Mouse (Mus musculus) G1E (cell line): ENCODE measurements around the gene Chd9. TPM values are rescaled to one million over a fixed set of nuclear protein-coding genes. Genes with fewer than 3 reads are reported as not detected.
A peak's percentile ranks its signal among the peaks of the same experiment; 100 is the strongest.

Source experiments
- ATAC-seq: 2 replicates; pipeline ENCODE4 v1.8.0; 2016; ENCODE audit warnings: mild to moderate bottlenecking; ENCODE audit not compliant: insufficient number of reproducible peaks, poor library complexity, low FRiP score, severe bottlenecking; ENCODE audit errors: extremely low read depth
- DNase-seq: peaks from one replicate; pipeline ENCODE4 v3.0.0; 2012; ENCODE audit warnings: low spot score
- H3K27me3 ChIP-seq: 2 replicates; pipeline ENCODE4 v1.6.1; 2012; ENCODE audit warnings: mild to moderate bottlenecking, low read length, inconsistent platforms; ENCODE audit not compliant: insufficient read depth
- H3K36me3 ChIP-seq: replicated peaks from 2 replicates; pipeline ENCODE3; 2012; ENCODE audit warnings: mild to moderate bottlenecking, inconsistent platforms
- H3K4me1 ChIP-seq: 2 replicates; pipeline ENCODE4 v1.6.1; 2012; ENCODE audit warnings: low read depth, low read length, inconsistent platforms, mixed read lengths; ENCODE audit not compliant: insufficient read depth
- H3K4me3 ChIP-seq: 2 replicates; pipeline ENCODE4 v1.5.1; 2012; ENCODE audit warnings: low read depth, mild to moderate bottlenecking, inconsistent platforms, low read length, moderate library complexity, mixed read lengths
- H3K9me3 ChIP-seq: replicated peaks from 2 replicates; pipeline ENCODE4 v1.6.1; 2012; ENCODE audit warnings: inconsistent platforms
- CTCF ChIP-seq: IDR thresholded peaks from 2 replicates; pipeline ENCODE4 v1.5.1; 2012; ENCODE audit warnings: low read depth, low read length, inconsistent platforms, mixed read lengths
- GATA1 ChIP-seq: IDR thresholded peaks from 2 replicates; pipeline ENCODE4 v1.6.1; 2012; ENCODE audit warnings: borderline replicate concordance, low read length, inconsistent platforms, mixed read lengths
- GATA2 ChIP-seq: IDR thresholded peaks from 2 replicates; pipeline ENCODE4 v1.6.1; 2012; ENCODE audit warnings: low read depth, low read length, inconsistent platforms, borderline replicate concordance
- POLR2AphosphoS5 ChIP-seq: IDR thresholded peaks from 2 replicates; pipeline ENCODE4 v1.6.1; 2012; ENCODE audit warnings: low read depth, low read length, inconsistent platforms; ENCODE audit not compliant: insufficient replicate concordance
- TAL1 ChIP-seq: conservative IDR thresholded peaks from 2 replicates; pipeline ENCODE4 v1.6.1; 2012; ENCODE audit warnings: low read depth, low read length, inconsistent platforms, mixed read lengths
- polyA plus RNA-seq: library from polyadenylated mRNA; stranded (reverse); fragments of >175 nt; gene quantifications from 2 replicates; pipeline ENCODE4 v1.2.3, GENCODE M21; 2012
- total RNA-seq, 2 experiments: library from RNA; stranded (forward) in 1 of 2; stranded (reverse) in 1 of 2; fragments of 200-1000 nt in 1 of 2; fragments of >200 nt in 1 of 2; fragmentation: Nextera tagmentation in 1 of 2; gene quantifications; 2 replicates each; pipeline ENCODE4 v1.2.3; 2014 to 2017

The Chd9 gene
- total and polyA plus RNA-seq, 3 experiments = 2.0 to 85.3 (median 26.9) TPM

- peak; percentile 40 for DNase-seq
- no peaks in the 10 kb centered on the region for H3K36me3 ChIP-seq
- H3K4me3 ChIP-seq = peak overlapping the region; percentile 73
- no peaks in the 10 kb centered on the region for H3K27me3 ChIP-seq
- H3K9me3 ChIP-seq = no peaks in the 10 kb centered on the region
- peaks cover 40% of the 10 kb centered on the region for H3K4me1 ChIP-seq
- ATAC-seq = peak; percentile 24
- no peak for TF ChIP-seq CTCF
- TF ChIP-seq GATA1 = no peak
- no peak for TF ChIP-seq TAL1
- TF ChIP-seq GATA2 = no peak
- no peak for TF ChIP-seq POLR2AphosphoS5
These were observed 1.0 kb downstream of the Chd9 start for GRCm38 (mm10) chr8:90828987-90829740.

DNA sequence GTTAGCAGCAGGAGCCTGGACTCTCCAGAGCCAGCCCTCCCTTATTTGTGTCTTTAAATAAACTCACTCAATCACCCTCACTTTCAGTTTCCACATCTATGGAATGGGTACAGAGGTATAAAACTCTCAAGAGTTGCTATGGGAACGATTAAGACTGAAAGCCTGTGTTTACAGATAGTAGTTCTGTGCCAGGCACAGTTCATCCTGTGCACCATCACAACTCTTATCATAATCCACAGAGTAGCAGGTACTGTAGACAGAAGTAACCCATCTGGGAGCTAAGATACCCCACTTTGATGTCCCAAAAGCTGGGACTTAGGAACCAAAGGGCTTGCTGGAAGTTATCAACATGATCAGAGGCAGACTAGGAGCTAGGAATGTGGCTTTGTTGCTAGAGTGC is 1.7 kb downstream of the Chd9 start:
- Histone ChIP-seq H3K27me3 (no peaks in the 10 kb centered on the region), H3K36me3 (no peaks in the 10 kb centered on the region), H3K9me3 (no peaks in the 10 kb centered on the region), H3K4me3 (peak overlapping the region; percentile 73; the same call in 1 of the 2 replicates), H3K4me1 (peaks cover 40% of the 10 kb centered on the region)
- TF ChIP-seq GATA2 = no peak
- peak; percentile 65 for TF ChIP-seq TAL1
- ATAC-seq (peak; percentile 66), DNase-seq (peak; percentile 20)

GRCm38 (mm10) chr8:90830980-90831379 is 2.8 kb downstream of the Chd9 start:
- no peak for TF ChIP-seq CTCF
- no peak for TF ChIP-seq GATA1
- TF ChIP-seq POLR2AphosphoS5 = no peak
- no peak for TF ChIP-seq GATA2
- no peak for TF ChIP-seq TAL1
- H3K27me3 ChIP-seq = no peaks in the 10 kb centered on the region
- DNase-seq (no peak), ATAC-seq (no peak)
- H3K4me1 ChIP-seq = peaks cover 31% of the 10 kb centered on the region
- H3K36me3 ChIP-seq = no peaks in the 10 kb centered on the region
- no peak overlapping the region for H3K4me3 ChIP-seq
- H3K9me3 ChIP-seq = no peaks in the 10 kb centered on the region

DNA sequence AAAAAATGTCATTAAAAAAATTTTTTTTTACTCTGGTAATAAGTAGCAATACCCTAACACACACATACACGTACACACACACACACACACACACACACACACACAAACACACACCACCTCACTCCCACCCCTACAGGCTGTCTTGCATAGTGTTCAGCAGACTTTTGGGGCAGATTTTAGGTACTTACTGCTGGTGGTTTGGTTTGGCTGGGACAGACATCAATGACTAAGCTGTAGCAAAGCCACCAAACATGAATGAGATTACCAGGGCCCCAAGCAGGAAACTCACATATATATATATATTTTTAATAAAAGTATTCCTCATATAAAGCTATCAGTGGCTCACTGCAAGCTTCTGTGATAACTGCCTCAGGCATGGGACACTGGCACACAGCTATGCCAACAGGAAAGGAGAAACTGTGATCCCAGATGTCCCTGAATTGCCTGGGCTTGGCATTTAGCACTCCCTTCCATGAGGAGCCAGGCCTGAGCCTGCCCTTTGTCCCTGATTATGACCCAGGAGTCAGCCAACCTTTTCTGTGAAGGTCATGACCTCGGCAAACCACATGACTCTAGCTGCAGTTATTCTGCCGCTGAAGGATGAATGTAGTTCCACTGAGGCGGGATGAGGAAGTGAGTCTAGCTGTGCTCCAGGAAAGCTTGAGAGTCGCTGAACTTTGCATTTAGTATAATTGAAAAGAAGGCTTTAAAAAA is 4.6 kb downstream of the Chd9 start:
- no peak for ATAC-seq

DNA sequence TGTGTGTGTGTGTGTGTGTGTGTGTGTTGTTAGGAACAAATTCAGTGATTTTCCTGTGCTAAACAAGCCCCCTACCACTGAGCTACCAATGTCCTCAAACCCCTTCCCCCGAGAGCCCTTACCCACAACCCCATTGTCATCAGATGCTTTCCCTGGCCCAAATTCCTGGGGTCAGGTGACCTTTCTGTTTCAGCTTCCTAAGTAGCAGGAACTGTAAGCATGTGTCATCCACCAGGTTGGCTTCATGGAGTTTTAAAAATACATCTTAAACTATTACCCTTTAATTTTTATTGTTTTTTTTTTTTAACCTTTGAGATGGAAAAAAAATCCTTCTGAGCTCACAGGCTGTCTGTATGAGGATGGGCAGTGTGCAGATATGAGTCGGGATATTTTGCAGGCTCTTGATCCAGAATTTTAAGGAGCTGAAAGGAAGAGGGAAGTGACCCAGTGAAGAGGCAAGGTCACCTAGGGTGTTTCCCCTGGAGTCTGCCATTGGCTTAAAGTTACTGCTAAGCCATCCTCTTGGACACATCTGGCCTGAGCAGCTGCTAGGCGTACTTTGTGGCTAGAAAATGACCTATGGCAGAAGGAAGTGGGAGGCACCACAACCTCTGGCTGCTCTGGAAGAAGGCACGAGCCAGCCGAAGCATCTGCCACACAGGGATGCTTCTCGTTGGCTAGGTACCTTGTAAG is 5.6 kb downstream of the Chd9 start:
- no peaks in the 10 kb centered on the region for H3K36me3 ChIP-seq
- no peaks in the 10 kb centered on the region for H3K9me3 ChIP-seq
- ATAC-seq (no peak), DNase-seq (no peak)
- no peaks in the 10 kb centered on the region for H3K27me3 ChIP-seq
- no peak overlapping the region for H3K4me3 ChIP-seq
- peaks cover 19% of the 10 kb centered on the region for H3K4me1 ChIP-seq
- TF ChIP-seq POLR2AphosphoS5 (no peak), CTCF (no peak), GATA1 (no peak), GATA2 (no peak), TAL1 (no peak)

More for the DNA sequence above, 4.6 kb downstream of the Chd9 start:
- Histone ChIP-seq H3K9me3 (no peaks in the 10 kb centered on the region), H3K4me1 (peaks cover 27% of the 10 kb centered on the region), H3K36me3 (no peaks in the 10 kb centered on the region), H3K27me3 (no peaks in the 10 kb centered on the region), H3K4me3 (no peak overlapping the region)
- TF ChIP-seq GATA1 (no peak), POLR2AphosphoS5 (no peak), CTCF (no peak), GATA2 (no peak), TAL1 (no peak)
- no peak for DNase-seq

DNA sequence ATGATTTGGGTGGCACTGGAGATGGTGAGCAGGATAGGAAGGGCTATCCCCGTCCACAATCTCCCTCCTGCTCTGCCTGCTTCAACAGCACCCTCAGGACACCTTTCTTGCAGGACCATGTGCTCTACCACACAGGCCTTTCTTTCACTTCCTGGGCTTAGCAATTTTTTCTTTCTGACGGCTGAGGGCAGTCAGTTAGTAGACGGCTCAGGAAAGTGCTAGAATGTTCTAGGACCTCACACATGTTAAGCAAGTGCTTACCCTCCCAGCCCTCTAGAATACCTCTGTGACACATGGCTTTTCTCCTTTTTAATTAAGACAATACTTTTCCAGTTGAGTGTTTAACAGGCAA is 6.1 kb downstream of the Chd9 start:
- Histone ChIP-seq H3K27me3 (no peaks in the 10 kb centered on the region), H3K9me3 (no peaks in the 10 kb centered on the region), H3K4me1 (peaks cover 14% of the 10 kb centered on the region), H3K36me3 (no peaks in the 10 kb centered on the region), H3K4me3 (no peak overlapping the region)
- no peak for TF ChIP-seq TAL1
- no peak for TF ChIP-seq GATA2
- no peak for TF ChIP-seq GATA1
- TF ChIP-seq POLR2AphosphoS5 = no peak
- no peak for TF ChIP-seq CTCF
- no peak for DNase-seq
- no peak for ATAC-seq
